Mouse (Mus musculus) limb, embryonic 12.5 days (tissue): ENCODE data around the gene Trpm5. TPM values are rescaled to one million over a fixed set of nuclear protein-coding genes. Genes with fewer than 3 reads are reported as not detected.

Experiments used
- ATAC-seq: fragments of 200-750 bp; cut with Nextera tagmentation; 2 replicates; pipeline ENCODE4 v1.8.0; 2017; ENCODE audit warnings: low read depth, moderate TSS enrichment; ENCODE audit not compliant: insufficient number of reproducible peaks, insufficient read depth, low FRiP score, low TSS enrichment
- H3K27ac ChIP-seq: fragments of 300-500 bp; sonication (generic); 2 replicates; pipeline ENCODE4 v1.5.1; 2016; ENCODE audit warnings: mild to moderate bottlenecking, moderate library complexity
- H3K27me3 ChIP-seq: fragments of 300-500 bp; sonication (generic); 2 replicates; pipeline ENCODE4 v1.6.1; 2016; ENCODE audit warnings: mild to moderate bottlenecking, moderate library complexity
- H3K36me3 ChIP-seq: fragments of 300-500 bp; sonication (generic); 2 replicates; pipeline ENCODE4 v1.6.1; 2016; ENCODE audit warnings: mild to moderate bottlenecking, moderate library complexity
- H3K4me1 ChIP-seq: fragments of 300-500 bp; sonication (generic); replicated peaks from 2 replicates; pipeline ENCODE4 v1.6.1; 2016
- H3K4me2 ChIP-seq: fragments of 300-500 bp; sonication (generic); 2 replicates; pipeline ENCODE4 v1.6.1; 2016; ENCODE audit warnings: mild to moderate bottlenecking, moderate library complexity
- H3K4me3 ChIP-seq: fragments of 300-500 bp; sonication (generic); replicated peaks from 2 replicates; pipeline ENCODE4 v1.5.1; 2016; ENCODE audit warnings: mild to moderate bottlenecking
- H3K9ac ChIP-seq: fragments of 300-500 bp; sonication (generic); replicated peaks from 2 replicates; pipeline ENCODE4 v1.6.1; 2016; ENCODE audit warnings: mild to moderate bottlenecking, moderate library complexity
- H3K9me3 ChIP-seq: fragments of 300-500 bp; sonication (generic); 2 replicates; pipeline ENCODE4 v1.6.1; 2016; ENCODE audit warnings: mild to moderate bottlenecking, moderate library complexity
- WGBS: fragments of 180-500 bp; shearing (Covaris S2); methylation state at CpG from one replicate; pipeline ENCODE4 v1.1.7; 2016; 5-methylcytosine and 5-hydroxymethylcytosine counted together
- polyA plus RNA-seq: library from polyadenylated mRNA; unstranded; fragments of >200 nt; fragmentation: Nextera tagmentation; extraction: Ambion mirVana; gene quantifications from 2 replicates; pipeline ENCODE4 v1.2.1, GENCODE M21; 2016

The Trpm5 gene
- polyA plus RNA-seq, 1 experiment from 2014 or later, result 6.2 TPM

GRCm38 (mm10) chr7:143070506-143071070 is 23.9 kb downstream of the Trpm5 start:
- peak overlapping the region; percentile 99 for H3K4me2 ChIP-seq
- H3K9ac ChIP-seq, result peak overlapping the region; percentile 91
- peak overlapping the region; percentile 78 for H3K4me3 ChIP-seq
- peaks cover 58% of the 10 kb centered on the region for H3K36me3 ChIP-seq
- ATAC-seq, result no peak
- no peaks in the 10 kb centered on the region for H3K27me3 ChIP-seq
- 90% methylated on average over 10 of the region's 10 CpGs for WGBS
- no peaks in the 10 kb centered on the region for H3K9me3 ChIP-seq
- peak overlapping the region; percentile 85; the same call in 1 of the 2 replicates for H3K27ac ChIP-seq
- peaks cover 23% of the 10 kb centered on the region for H3K4me1 ChIP-seq

- H3K27ac ChIP-seq, result peak overlapping the region; percentile 85
- no peak for ATAC-seq
- H3K4me1 ChIP-seq, result peaks cover 23% of the 10 kb centered on the region
- H3K27me3 ChIP-seq, result no peaks in the 10 kb centered on the region
- H3K4me2 ChIP-seq, result peak overlapping the region; percentile 99
- H3K4me3 ChIP-seq, result peak overlapping the region; percentile 78
- H3K9ac ChIP-seq, result peak overlapping the region; percentile 91
- H3K9me3 ChIP-seq, result no peaks in the 10 kb centered on the region
- 11% methylated on average over 30 of the region's 30 CpGs for WGBS
- peaks cover 61% of the 10 kb centered on the region for H3K36me3 ChIP-seq
Measured at GRCm38 (mm10) chr7:143069751-143070400, 24.6 kb downstream of the Trpm5 start.

- under 1% methylated on average over 51 of the region's 51 CpGs for WGBS
- Histone ChIP-seq H3K36me3 (peaks cover 69% of the 10 kb centered on the region), H3K9ac (peak within 1 kb of the TSS; percentile 91), H3K4me3 (peak within 1 kb of the TSS; percentile 78), H3K4me2 (peak within 1 kb of the TSS; percentile 99), H3K27ac (peak within 1 kb of the TSS; percentile 95), H3K4me1 (peaks cover 23% of the 10 kb centered on the region), H3K27me3 (no peaks in the 10 kb centered on the region), H3K9me3 (no peaks in the 10 kb centered on the region)
- peak; percentile 96 for ATAC-seq
Measured at GRCm38 (mm10) chr7:143068882-143069591, 25.4 kb downstream of the Trpm5 start, which contains the start of gene Tssc4. Tssc4 (plus strand) TSS chr7:143069249.

- Histone ChIP-seq H3K9ac (peak overlapping the region; percentile 47), H3K9me3 (no peaks in the 10 kb centered on the region), H3K27ac (peak overlapping the region; percentile 95), H3K36me3 (peaks cover 75% of the 10 kb centered on the region), H3K4me2 (peak overlapping the region; percentile 99), H3K4me3 (peak overlapping the region; percentile 78), H3K4me1 (peaks cover 23% of the 10 kb centered on the region), H3K27me3 (no peaks in the 10 kb centered on the region)
- WGBS, result 52% methylated on average over 13 of the region's 13 CpGs
- no peak for ATAC-seq
Measured at GRCm38 (mm10) chr7:143068316-143068881, 26.0 kb downstream of the Trpm5 start.

- 82% methylated on average over 3 of the region's 3 CpGs for WGBS
- peaks cover 23% of the 10 kb centered on the region for H3K4me1 ChIP-seq
- ATAC-seq, result no peak
- H3K4me3 ChIP-seq, result 0 out of 2 replicates have a peak overlapping the region, but pooled peaks have one; percentile 78
- H3K27me3 ChIP-seq, result no peaks in the 10 kb centered on the region
- H3K9ac ChIP-seq, result no peak overlapping the region
- H3K4me2 ChIP-seq, result peak overlapping the region; percentile 99; the same call in 1 of the 2 replicates
- peaks cover 80% of the 10 kb centered on the region for H3K36me3 ChIP-seq
- H3K27ac ChIP-seq, result peak overlapping the region; percentile 95
- no peaks in the 10 kb centered on the region for H3K9me3 ChIP-seq
Measured at GRCm38 (mm10) chr7:143067897-143068296, 26.5 kb downstream of the Trpm5 start.

DNA sequence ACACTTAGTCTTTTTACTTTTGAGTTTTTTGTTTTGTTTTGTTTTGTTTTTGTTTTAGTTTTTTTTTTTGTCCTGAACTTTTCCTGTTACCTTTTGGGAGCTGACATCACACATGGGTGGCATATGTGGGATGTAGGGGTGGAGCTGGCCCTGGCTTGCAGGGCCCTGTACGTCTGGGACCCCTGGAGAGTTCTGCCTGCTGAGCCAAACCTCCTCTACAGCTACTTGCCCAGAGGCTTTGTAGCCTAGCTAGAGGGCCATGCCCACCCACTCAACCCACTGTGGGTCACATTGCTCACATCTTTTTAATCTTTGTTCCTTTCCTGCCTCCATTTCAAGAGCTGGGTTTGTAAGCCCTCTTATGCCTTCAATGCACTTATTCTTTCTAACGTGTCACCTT is 27.0 kb downstream of the Trpm5 start:
- Histone ChIP-seq H3K4me1 (peaks cover 23% of the 10 kb centered on the region), H3K27me3 (no peaks in the 10 kb centered on the region), H3K27ac (0 out of 2 replicates have a peak overlapping the region, but pooled peaks have one; percentile 95), H3K4me3 (no peak overlapping the region), H3K4me2 (no peak overlapping the region), H3K36me3 (peaks cover 80% of the 10 kb centered on the region), H3K9ac (no peak overlapping the region), H3K9me3 (no peaks in the 10 kb centered on the region)
- ATAC-seq, result no peak
- WGBS, result 80% methylated on average over 2 of the region's 2 CpGs

DNA sequence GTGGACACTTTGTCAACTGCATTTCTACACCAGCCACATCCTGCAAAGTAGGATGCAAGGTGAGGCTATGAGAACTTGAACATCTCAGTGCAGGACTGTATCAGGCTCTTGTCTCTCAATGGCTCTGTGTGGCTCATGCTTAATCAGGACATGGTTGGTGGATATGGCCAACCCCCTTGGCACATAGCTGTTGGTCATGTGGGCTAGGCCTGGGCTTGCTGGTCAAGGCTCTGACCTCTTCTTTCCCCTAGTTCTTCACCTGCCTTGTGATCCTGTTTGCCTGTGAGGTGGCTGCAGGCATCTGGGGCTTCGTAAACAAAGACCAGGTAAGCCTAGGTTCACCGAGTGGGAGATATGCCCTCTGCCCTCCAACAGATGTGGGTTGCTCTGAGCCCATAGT is 28.8 kb downstream of the Trpm5 start:
- Histone ChIP-seq H3K36me3 (peaks cover 82% of the 10 kb centered on the region), H3K27me3 (no peaks in the 10 kb centered on the region), H3K27ac (no peak overlapping the region), H3K9me3 (no peaks in the 10 kb centered on the region), H3K9ac (no peak overlapping the region), H3K4me1 (peaks cover 18% of the 10 kb centered on the region), H3K4me3 (no peak overlapping the region), H3K4me2 (no peak overlapping the region)
- 95% methylated on average over 2 of the region's 2 CpGs for WGBS
- ATAC-seq, result no peak

DNA sequence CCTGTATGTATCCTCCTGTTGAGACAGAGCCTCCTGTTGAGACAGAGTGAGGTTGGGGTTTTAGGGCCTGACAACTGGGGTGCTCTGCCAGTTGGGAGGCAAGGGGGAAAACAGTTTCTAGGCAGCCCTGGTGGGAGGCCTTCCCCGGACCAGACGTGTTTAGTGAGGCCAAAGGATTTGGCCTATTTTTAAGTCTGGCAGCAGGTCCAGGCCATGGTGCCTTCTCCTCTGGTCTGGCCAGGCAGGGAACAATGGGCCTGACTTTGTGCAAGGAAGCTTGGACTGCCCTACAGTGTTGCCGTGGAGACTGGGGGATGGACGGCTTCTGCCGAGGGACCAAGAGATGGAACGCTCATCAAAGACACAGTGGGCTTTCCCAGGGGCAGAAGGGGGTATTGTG is 30.2 kb downstream of the Trpm5 start:
- WGBS, result 84% methylated on average over 6 of the region's 6 CpGs
- no peak overlapping the region for H3K4me2 ChIP-seq
- no peak overlapping the region for H3K27ac ChIP-seq
- H3K9ac ChIP-seq, result no peak overlapping the region
- H3K27me3 ChIP-seq, result no peaks in the 10 kb centered on the region
- no peak for ATAC-seq
- H3K36me3 ChIP-seq, result peaks cover 87% of the 10 kb centered on the region
- no peaks in the 10 kb centered on the region for H3K9me3 ChIP-seq
- H3K4me1 ChIP-seq, result peaks cover 11% of the 10 kb centered on the region
- H3K4me3 ChIP-seq, result no peak overlapping the region

GRCm38 (mm10) chr7:143062704-143063103 is 31.7 kb downstream of the Trpm5 start:
- H3K4me2 ChIP-seq, result no peak overlapping the region
- no peaks in the 10 kb centered on the region for H3K9me3 ChIP-seq
- H3K27me3 ChIP-seq, result no peaks in the 10 kb centered on the region
- peaks cover 94% of the 10 kb centered on the region for H3K36me3 ChIP-seq
- H3K4me3 ChIP-seq, result no peak overlapping the region
- H3K27ac ChIP-seq, result no peak overlapping the region
- no peak overlapping the region for H3K9ac ChIP-seq
- H3K4me1 ChIP-seq, result peaks cover 13% of the 10 kb centered on the region
- 91% methylated on average over 2 of the region's 2 CpGs for WGBS
- ATAC-seq, result peak; percentile 35; the same call in 1 of the 2 replicates

DNA sequence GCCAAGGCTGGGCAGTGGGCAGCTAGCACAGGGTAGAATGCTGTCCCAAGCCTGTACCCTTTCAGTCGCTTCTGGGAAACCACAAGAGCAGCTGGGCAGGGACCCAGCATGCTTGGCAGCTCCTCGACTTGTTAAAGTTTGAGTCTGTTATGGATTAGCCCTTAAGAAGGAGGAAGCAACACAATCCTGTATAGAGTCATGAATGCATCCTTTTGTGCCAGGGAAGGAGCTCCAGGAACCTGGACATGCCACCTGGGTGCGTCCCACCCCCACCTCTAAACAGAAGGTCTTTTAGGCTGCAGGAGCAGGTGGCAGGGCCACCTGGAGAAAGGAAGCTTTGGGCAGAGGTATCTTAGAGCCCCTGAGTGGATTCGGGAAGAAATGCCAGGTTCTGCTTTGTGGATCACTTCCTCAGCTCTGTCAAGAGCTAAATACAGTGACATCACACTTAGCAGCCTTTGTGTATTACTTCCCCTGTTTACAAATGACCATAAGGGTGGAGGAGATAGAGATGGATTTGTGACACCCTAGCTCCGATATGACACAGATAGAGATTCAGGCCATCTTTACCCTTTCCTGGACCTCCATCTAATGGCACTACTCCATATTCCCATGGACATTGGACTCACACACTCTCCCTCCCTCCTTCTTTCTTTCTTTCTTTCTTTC is 35.1 kb downstream of the Trpm5 start:
- H3K36me3 ChIP-seq, result peaks cover 84% of the 10 kb centered on the region
- no peak overlapping the region for H3K4me3 ChIP-seq
- no peaks in the 10 kb centered on the region for H3K9me3 ChIP-seq
- H3K9ac ChIP-seq, result no peak overlapping the region
- H3K27me3 ChIP-seq, result no peaks in the 10 kb centered on the region
- H3K4me2 ChIP-seq, result no peak overlapping the region
- peaks cover 45% of the 10 kb centered on the region for H3K4me1 ChIP-seq
- H3K27ac ChIP-seq, result peak overlapping the region; percentile 59; the same call in 1 of the 2 replicates
- no peak for ATAC-seq
- 78% methylated on average over 5 of the region's 5 CpGs for WGBS
